Mouse (Mus musculus) intestine, embryonic 16.5 days (tissue): ENCODE data around the gene Sdhc. TPM values are rescaled to one million over a fixed set of nuclear protein-coding genes. Genes with fewer than 3 reads are reported as not detected.

Experiments used
- ATAC-seq: fragments of 200-750 bp; cut with Nextera tagmentation; 2 replicates; pipeline ENCODE4 v1.8.0; 2017; ENCODE audit warnings: moderate TSS enrichment, moderate library complexity
- H3K27ac ChIP-seq: fragments of 300-500 bp; sonication (generic); 2 replicates; pipeline ENCODE4 v1.5.1; 2014; ENCODE audit warnings: mild to moderate bottlenecking, low read length
- H3K27me3 ChIP-seq: fragments of 300-500 bp; sonication (generic); replicated peaks from 2 replicates; pipeline ENCODE4 v1.6.1; 2014; ENCODE audit warnings: low read length, control low read depth, mixed read lengths; ENCODE audit not compliant: control insufficient read depth, insufficient read depth
- H3K36me3 ChIP-seq: fragments of 300-500 bp; sonication (generic); 2 replicates; pipeline ENCODE4 v1.6.1; 2014; ENCODE audit warnings: low read length, control low read depth; ENCODE audit not compliant: control insufficient read depth, insufficient read depth
- H3K4me1 ChIP-seq: fragments of 300-500 bp; sonication (generic); 2 replicates; pipeline ENCODE4 v1.6.1; 2014; ENCODE audit warnings: low read length, control low read depth, mixed read lengths; ENCODE audit not compliant: control insufficient read depth, insufficient read depth
- H3K4me2 ChIP-seq: fragments of 300-500 bp; sonication (generic); 2 replicates; pipeline ENCODE4 v1.6.1; 2014; ENCODE audit warnings: low read depth, low read length, control low read depth
- H3K4me3 ChIP-seq: fragments of 300-500 bp; sonication (generic); 2 replicates; pipeline ENCODE4 v1.5.1; 2014; ENCODE audit warnings: mild to moderate bottlenecking, low read length
- H3K9ac ChIP-seq: fragments of 300-500 bp; sonication (generic); 2 replicates; pipeline ENCODE4 v1.6.1; 2014; ENCODE audit warnings: low read depth, low read length
- H3K9me3 ChIP-seq: fragments of 300-500 bp; sonication (generic); 2 replicates; pipeline ENCODE4 v1.6.1; 2016; ENCODE audit warnings: low read length, control low read depth; ENCODE audit not compliant: control insufficient read depth
- WGBS: fragments of 180-500 bp; shearing (Covaris S2); extraction: QIAGEN DNeasy Blood & Tissue Kit; methylation state at CpG from one replicate; pipeline ENCODE4 v1.1.7; 2014; 5-methylcytosine and 5-hydroxymethylcytosine counted together
- polyA plus RNA-seq: library from polyadenylated mRNA; unstranded; fragments of >200 nt; fragmentation: Nextera tagmentation; extraction: Ambion mirVana; gene quantifications from 2 replicates; pipeline ENCODE4 v1.2.1, GENCODE M21; 2015

The Sdhc gene
- polyA plus RNA-seq, 1 experiment from 2014 or later = 457 TPM

GRCm38 (mm10) chr1:171111020-171111780, 39.2 kb downstream of the Sdhc start:
- peaks cover 7% of the 10 kb centered on the region for H3K4me1 ChIP-seq
- H3K9me3 ChIP-seq = no peaks in the 10 kb centered on the region
- H3K9ac ChIP-seq = peak overlapping the region; percentile 64
- H3K4me3 ChIP-seq = peak overlapping the region; percentile 65
- under 1% methylated on average over 38 of the region's 38 CpGs for WGBS
- peak overlapping the region; percentile 75 for H3K4me2 ChIP-seq
- H3K36me3 ChIP-seq = no peaks in the 10 kb centered on the region
- H3K27me3 ChIP-seq = no peaks in the 10 kb centered on the region
- ATAC-seq = peak; percentile 88
- H3K27ac ChIP-seq = peak overlapping the region; percentile 86

GRCm38 (mm10) chr1:171110659-171111019, 39.8 kb downstream of the Sdhc start:
- Histone ChIP-seq H3K27ac (peak overlapping the region; percentile 73; the same call in 1 of the 2 replicates), H3K27me3 (no peaks in the 10 kb centered on the region), H3K9ac (peak overlapping the region; percentile 60), H3K36me3 (no peaks in the 10 kb centered on the region), H3K4me1 (peaks cover 7% of the 10 kb centered on the region), H3K4me3 (peak overlapping the region; percentile 65), H3K4me2 (peak overlapping the region; percentile 56), H3K9me3 (no peaks in the 10 kb centered on the region)
- WGBS = 14% methylated on average over 15 of the region's 15 CpGs
- no peak for ATAC-seq

GRCm38 (mm10) chr1:171109620-171110019, 40.8 kb downstream of the Sdhc start:
- H3K27me3 ChIP-seq = no peaks in the 10 kb centered on the region
- no peaks in the 10 kb centered on the region for H3K36me3 ChIP-seq
- ATAC-seq = no peak
- H3K9ac ChIP-seq = no peak overlapping the region
- no peak overlapping the region for H3K4me2 ChIP-seq
- H3K4me3 ChIP-seq = no peak overlapping the region
- H3K4me1 ChIP-seq = peaks cover 7% of the 10 kb centered on the region
- no peaks in the 10 kb centered on the region for H3K9me3 ChIP-seq
- H3K27ac ChIP-seq = no peak overlapping the region
- 43% methylated on average over 9 of the region's 9 CpGs for WGBS

GRCm38 (mm10) chr1:171105226-171105625, 45.2 kb downstream of the Sdhc start:
- WGBS = 77% methylated on average over 6 of the region's 6 CpGs
- ATAC-seq = no peak
- no peaks in the 10 kb centered on the region for H3K36me3 ChIP-seq
- no peak overlapping the region for H3K27ac ChIP-seq
- H3K4me2 ChIP-seq = no peak overlapping the region
- H3K4me1 ChIP-seq = 0 out of 2 replicates have a peak, but pooled peaks cover 6% of the 10 kb centered on the region
- H3K27me3 ChIP-seq = no peaks in the 10 kb centered on the region
- H3K9me3 ChIP-seq = no peaks in the 10 kb centered on the region
- no peak overlapping the region for H3K9ac ChIP-seq
- H3K4me3 ChIP-seq = no peak overlapping the region

DNA sequence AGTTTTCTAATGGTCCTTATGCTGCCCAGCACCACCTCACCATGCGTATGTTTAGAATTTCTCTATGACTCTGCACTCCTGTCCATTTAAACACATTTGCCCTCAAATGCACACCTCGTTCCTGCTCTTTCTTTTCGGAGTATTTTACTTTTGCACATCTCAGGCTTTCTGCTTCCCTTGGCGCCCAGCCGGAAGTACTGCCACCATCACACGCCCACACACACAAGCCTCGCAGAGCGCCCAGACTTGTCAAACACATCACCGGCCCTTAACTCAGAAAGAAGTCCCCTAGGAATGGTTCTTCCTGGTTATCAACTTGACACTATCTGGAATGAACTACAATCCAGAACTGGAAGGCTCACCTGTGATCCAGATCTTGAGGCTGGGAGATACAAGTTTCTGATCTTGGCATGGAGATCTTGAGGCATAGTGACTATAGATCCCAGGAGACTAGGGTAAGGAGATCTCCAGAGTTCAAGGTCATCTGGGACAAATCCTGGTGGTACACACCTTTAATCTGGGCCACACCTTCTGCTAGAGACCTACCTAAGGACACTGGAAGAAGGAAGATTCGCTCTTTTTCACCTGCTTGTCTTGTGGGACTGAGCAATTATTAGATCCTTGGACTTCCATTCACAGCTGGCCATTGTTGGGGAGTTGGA, 47.1 kb downstream of the Sdhc start:
- peak overlapping the region; percentile 71 for H3K4me2 ChIP-seq
- peak overlapping the region; percentile 23 for H3K27ac ChIP-seq
- H3K4me3 ChIP-seq = peak overlapping the region; percentile 76
- 12% methylated on average over 10 of the region's 10 CpGs for WGBS
- 0 out of 2 replicates have a peak, but pooled peaks cover 6% of the 10 kb centered on the region for H3K4me1 ChIP-seq
- no peaks in the 10 kb centered on the region for H3K36me3 ChIP-seq
- H3K9me3 ChIP-seq = no peaks in the 10 kb centered on the region
- peak overlapping the region; percentile 7; the same call in 1 of the 2 replicates for H3K9ac ChIP-seq
- ATAC-seq = peak; percentile 25
- H3K27me3 ChIP-seq = no peaks in the 10 kb centered on the region

DNA sequence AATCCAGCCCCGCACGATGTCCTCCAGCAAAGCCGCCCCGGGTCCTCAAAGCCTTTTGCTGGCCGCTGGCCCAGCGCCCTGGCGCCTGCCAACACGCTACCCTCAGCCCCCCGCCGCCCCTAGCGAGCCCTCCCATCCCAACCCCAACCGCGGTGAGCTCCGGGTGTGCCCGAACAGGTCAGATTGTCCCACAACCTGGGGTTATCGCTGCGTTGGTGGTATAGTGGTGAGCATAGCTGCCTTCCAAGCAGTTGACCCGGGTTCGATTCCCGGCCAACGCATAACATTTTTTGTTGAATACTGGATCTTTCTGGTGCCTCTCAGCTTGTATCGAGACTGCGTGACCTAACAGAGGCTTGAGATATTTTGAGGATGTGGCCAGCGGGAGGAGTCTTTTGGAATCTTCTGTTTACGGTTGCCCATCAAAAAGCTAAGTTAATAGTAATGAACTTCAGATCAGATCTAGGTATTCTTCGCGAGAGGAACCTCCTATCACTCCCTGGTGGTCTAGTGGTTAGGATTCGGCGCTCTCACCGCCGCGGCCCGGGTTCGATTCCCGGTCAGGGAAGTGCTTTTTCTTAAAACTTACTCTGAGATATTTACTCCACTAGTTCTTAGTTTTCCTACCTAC, 47.7 kb downstream of the Sdhc start:
- peak overlapping the region; percentile 77 for H3K27ac ChIP-seq
- no peaks in the 10 kb centered on the region for H3K36me3 ChIP-seq
- no peaks in the 10 kb centered on the region for H3K9me3 ChIP-seq
- under 1% methylated on average over 35 of the region's 35 CpGs for WGBS
- H3K4me1 ChIP-seq = 0 out of 2 replicates have a peak, but pooled peaks cover 6% of the 10 kb centered on the region
- peak; percentile 92 for ATAC-seq
- H3K4me2 ChIP-seq = peak overlapping the region; percentile 71
- H3K9ac ChIP-seq = peak overlapping the region; percentile 72
- H3K4me3 ChIP-seq = peak overlapping the region; percentile 76
- no peaks in the 10 kb centered on the region for H3K27me3 ChIP-seq

DNA sequence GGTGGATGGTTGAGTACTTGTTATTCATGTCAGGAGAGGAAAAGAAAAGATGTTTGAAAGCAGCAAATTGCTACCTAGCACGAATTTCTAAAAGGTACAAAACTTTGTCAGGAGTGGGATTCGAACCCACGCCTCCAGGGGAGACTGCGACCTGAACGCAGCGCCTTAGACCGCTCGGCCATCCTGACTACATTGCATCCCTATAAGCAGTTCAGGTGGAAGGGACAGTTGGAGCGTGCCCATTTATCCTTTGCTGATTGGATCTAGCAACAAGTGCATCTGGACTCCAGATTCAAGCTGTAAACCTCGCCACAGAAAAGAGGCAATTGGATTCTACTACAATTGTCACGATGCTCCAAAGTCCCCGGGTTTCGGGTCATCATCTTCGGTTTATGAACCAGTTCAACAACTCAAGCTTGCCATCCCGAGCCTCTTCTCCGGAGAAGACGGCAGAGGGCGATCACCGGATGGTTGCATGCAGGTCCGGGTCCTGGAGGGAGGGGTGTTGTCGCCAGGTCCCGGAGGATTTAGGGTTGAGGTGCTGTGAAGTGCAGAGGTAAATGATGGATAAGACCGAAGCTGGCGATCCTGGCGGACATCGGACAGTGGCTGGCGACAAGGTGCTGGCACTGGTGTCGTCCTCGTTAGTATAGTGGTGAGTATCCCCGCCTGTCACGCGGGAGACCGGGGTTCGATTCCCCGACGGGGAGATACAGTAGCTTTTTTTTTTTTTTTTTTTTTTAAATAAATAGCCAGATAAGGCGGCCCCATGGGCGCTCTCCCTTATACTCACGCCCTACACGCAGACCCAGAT, 48.5 kb downstream of the Sdhc start:
- Histone ChIP-seq H3K27ac (peak overlapping the region; percentile 77), H3K4me2 (peak overlapping the region; percentile 71), H3K4me1 (0 out of 2 replicates have a peak, but pooled peaks cover 6% of the 10 kb centered on the region), H3K4me3 (peak overlapping the region; percentile 76), H3K9ac (peak overlapping the region; percentile 72), H3K36me3 (no peaks in the 10 kb centered on the region), H3K9me3 (no peaks in the 10 kb centered on the region), H3K27me3 (no peaks in the 10 kb centered on the region)
- WGBS = under 1% methylated on average over 40 of the region's 40 CpGs
- peak; percentile 85 for ATAC-seq

DNA sequence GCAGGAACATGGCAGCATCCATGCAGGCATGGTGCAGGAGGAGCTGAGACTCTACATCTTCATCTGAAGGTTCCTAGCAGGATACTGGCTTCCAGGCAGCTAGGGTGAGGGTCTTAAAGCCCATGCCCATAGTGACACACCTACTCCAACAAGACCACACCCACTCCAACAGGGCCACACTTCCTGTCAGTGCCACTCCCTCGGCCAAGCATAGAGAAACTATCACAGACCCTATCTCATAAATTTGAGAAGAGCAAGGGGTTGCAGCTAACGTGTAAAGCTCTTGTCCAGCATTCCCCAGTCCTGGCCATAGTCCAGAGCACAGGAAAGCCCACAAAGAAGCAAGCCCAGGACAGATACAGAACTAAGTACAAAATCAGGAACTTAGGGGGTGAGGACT, 49.4 kb downstream of the Sdhc start:
- Histone ChIP-seq H3K27me3 (no peaks in the 10 kb centered on the region), H3K9ac (no peak overlapping the region), H3K36me3 (no peaks in the 10 kb centered on the region), H3K4me1 (peaks cover 11% of the 10 kb centered on the region; the same call in 1 of the 2 replicates), H3K4me3 (no peak overlapping the region), H3K4me2 (no peak overlapping the region), H3K27ac (no peak overlapping the region), H3K9me3 (no peaks in the 10 kb centered on the region)
- WGBS = 51% methylated on average over 2 of the region's 2 CpGs
- no peak for ATAC-seq
